Mouse (Mus musculus) monocyte, adult 2 months (primary cell): ENCODE measurements around the gene Adamts12.

Source experiments
- DNase-seq, 2 experiments: peaks; one replicate each; pipeline ENCODE4 v3.0.0; 2022; ENCODE audit warnings: low spot score in 2 of 2, low read depth in 1 of 2

Gene Adamts12

DNA sequence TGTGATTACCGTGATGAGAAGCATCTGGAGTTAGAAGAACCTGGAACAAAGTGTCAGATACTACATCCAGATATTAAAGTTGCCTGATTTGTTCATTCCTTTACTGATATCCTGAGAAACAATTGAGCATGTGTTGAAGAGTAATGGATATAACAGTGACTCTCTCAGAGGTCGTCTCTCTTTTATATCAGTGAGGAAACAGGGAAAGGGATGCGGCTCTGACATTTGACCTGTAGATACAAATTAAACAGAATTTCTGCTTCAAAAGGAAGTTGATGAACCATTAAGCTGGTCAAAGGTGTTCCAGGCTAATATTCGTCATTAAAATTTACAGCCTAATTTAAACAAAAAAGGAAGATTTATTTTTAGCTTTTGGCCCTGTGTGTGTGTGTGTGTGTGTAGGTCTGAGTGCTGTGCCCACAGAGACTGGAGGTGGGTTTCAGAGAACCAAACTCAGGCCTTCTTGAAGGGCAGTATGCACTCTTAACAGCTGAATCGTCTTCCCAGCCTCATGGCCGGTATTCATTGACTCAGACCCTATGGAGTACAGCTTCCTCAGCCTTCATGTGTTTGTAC, 216.2 kb downstream of the Adamts12 start:
- no peak for DNase-seq

DNA sequence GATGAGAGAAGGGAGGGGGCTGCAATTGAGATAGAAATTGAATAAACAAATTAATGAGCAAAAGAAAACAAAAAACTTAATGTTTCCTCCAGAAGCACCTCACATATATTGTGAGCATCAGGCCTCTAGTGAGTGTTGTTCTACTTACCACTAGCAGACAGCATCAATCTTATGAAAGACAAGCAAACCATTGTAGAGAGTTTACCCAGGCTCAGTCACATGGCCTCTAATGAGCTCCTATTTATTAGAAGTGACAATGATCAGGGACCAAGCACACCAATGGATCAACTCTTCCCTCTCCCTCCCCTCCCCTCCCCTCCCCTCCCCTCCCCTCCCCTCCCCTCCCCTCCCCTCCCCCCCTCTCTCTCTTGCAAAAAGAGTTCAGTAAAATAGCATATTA, 218.6 kb downstream of the Adamts12 start:
- no peak for DNase-seq

DNA sequence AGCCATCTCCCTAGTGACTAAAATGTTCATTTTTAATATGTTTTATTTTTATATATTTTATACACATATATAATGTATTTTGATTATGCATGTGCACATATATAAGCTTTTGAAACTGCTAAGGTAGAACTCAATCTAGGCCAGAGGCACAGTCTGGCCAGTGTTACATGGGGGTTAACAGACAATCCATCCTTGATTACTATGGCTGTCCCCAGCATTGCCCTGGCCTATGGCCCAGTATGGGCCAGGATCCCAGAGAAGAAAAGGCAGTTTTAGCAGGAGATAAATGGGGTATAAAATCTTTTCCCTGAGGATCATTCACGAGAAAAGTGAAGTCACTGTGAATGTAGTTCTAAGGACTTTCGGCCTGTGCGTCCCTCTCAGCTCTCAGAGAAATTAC, 223.2 kb downstream of the Adamts12 start:
- DNase-seq = no peak

DNA sequence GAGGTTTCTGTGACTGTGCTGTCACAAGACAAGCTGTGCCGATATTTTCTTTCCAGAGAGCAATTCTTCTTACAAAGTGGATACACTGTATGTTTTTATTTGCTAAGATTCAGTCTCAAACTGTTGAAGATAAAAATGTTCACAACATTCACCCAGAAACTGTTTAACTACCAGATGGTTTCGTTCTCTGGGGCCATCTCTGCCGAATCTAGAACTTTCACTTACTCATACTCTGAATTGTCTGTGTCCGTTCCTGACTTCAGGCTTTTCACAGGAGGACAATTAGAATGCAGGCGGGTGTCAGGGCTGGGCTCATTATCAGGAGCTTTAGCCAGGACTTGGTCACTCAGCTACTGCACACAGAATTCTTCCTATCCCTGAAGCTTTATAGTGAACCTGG, 227.7 kb downstream of the Adamts12 start:
- no peak for DNase-seq

DNA sequence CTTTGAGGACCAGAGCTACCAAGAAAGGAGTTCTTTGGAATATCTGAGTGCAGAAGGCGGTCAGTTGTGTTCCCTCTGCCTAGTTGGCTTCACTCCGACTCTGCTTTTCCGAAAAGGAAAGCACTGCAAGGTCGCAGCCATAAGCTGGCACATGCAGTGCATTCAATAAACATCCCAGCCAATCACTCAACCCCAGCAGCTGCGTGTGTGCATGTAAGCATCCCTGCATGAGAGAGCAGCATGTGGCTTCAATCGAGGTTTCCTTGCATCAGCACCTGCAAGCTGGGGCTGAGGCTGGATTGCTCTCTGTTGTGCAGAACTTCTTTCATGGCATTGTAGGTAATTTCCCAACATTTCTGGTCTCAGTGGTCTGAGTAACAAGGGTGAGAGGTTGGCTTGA, 230.4 kb downstream of the Adamts12 start:
- no peak for DNase-seq

DNA sequence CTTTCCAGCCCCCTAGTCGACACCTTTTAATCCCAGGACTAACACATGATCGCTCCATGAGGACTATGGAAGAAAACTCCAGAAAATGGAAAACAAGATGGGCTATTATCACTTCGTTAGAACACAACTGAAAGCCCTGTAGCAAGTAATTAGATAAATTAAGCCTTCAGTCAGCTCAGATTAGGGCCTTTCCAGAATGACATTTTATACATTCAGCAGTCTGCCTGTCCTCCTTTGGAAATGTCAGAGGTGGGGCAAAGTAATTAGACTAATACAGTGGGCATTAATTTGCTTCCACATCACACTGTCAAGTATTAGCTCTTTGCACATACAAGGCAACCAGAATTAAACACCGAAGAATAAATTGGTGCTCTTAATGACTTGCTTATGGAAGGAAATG, 233.4 kb downstream of the Adamts12 start:
- DNase-seq = no peak

DNA sequence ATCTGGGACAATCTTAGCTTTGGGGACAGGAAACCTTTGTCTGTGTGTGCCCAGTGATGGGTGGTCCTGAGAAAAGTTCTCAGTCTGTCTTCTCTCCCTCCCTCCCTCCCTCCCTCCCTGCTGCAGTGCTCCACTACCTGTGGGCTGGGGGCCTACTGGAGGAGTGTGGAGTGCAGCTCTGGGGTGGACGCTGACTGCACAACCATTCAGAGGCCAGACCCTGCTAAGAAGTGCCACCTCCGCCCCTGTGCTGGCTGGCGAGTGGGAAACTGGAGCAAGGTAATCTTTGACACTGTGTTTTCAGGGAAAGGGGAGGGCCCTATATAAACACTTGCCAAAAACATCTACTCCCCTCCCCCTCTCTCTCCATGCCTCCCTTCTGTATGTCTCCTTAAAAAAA, 252.5 kb downstream of the Adamts12 start:
- no peak for DNase-seq

DNA sequence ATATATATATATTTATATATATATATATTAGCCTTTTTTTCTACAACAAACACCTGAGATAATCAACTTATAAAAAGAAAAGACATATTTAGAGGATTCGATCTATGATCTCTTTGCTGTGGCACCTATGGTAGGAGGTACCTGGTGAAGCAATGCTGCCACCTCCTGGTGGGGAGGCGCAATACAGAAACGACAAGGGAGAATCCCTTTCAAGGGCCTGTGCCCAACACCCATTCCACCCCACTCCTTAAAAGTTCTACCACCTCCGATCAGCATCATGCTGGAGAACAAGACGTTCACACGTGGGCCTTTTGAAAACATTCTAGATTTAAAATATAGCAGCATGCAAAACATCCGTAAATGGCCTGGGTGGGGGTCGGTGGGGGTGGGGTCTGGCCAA, 255.9 kb downstream of the Adamts12 start:
- DNase-seq = no peak

DNA sequence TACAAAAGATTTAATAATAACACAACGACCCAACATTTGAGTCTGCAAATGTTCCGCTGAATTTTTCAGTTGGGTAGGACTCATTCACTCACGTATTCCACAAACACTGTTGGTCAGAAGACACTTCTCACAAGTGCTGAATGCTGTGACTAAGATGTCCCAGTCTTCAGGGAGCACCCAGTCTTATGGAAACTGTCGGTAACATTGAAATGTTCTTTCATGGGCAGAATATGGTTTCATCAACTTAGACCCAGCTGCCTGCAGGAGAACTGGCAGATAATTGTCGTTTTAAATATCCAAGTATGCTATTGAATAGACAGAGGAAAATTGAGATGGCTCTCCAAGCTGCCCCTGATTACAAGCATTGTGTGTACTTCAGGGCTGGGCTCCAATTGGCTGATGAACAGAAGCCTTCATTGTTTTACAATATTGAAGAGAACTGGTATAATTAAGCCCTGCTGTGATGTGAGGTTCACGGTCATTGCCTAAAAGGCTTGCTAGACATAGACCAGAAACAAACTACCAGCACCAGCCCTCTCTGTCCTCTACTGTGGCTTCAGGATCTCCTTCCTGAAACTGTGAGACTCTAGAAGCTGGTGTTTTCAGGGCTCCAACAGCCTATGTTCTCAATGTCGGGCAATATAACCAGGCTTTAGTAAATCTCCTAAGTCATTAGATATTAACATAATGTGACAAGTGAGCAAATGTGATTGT, 275.0 kb downstream of the Adamts12 start:
- no peak for DNase-seq

DNA sequence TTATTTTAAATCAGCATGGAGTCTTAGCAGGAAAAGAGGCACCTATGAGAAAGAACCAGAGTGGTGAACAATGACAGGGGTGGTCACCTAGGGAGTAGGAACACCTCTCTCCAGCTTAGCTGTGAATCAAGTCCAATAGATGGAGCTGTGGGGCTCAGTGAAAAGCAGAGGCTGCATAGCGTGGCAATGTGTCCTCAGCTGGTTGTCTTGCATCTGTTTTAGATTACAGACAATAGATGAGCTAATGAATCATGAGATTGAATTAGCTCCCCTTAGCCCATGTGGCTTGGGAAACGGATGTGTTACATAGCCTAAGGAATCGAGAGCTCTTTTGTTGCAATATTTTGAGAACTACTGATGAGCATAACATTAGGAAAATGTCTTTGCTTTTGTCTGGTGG, 291.3 kb downstream of the Adamts12 start:
- DNase-seq = no peak

DNA sequence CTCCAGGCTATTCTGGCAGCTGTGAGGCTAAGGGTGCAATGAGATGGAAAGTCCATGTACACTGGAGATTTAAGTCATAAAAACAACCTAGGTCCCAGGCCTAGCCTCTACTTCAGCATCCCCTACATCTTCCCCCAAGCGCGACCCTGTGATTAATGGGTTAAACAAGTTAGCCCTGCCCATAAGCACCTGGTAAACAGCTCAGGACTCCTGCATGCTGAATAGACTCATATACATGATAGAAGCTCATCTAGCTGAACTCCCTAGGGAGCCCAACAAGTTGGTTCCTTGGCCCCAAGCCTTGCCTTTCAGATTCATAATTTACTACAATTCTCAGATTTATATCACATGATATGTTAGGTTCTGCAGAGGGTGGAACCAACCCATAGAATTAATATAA, 292.9 kb downstream of the Adamts12 start:
- DNase-seq = no peak

DNA sequence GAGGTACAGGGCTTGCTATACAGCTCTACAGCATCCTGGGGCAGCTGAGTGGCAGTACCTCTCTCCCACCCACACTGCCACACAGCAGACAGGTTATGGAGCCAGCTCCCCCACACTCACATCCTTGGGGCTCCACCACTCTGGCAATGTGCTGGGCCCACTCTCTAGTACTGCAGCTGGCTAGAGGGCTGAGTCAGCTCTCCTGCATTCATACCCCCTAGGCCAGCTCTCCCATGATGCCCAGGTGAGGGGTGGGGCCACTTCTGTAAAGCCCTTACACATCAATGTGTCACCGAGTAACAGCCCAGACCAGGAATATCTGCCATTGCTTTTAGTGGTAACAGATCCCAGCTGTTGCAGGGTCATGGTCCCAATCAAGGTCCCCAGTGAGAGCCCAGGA, 296.3 kb downstream of the Adamts12 start:
- no peak for DNase-seq

DNA sequence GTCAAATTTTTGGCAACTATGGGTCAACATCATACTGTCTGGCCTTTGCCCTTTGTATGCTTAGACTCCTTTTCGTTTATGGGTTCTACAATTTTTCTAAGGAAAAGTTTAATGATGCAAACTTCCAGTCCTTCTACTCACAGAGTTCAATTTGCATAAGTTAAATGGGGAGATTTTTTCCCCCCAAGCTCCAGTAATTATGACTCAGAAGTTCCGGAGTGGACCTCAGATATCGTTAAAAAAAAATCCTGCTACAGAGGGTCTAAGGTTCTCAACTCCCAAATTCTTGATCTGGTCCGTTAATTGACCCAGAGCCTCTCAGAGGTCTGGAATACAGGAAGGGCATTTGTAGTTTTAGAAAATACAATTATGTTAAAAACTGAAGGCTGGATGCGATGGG, 297.2 kb downstream of the Adamts12 start:
- DNase-seq = no peak

DNA sequence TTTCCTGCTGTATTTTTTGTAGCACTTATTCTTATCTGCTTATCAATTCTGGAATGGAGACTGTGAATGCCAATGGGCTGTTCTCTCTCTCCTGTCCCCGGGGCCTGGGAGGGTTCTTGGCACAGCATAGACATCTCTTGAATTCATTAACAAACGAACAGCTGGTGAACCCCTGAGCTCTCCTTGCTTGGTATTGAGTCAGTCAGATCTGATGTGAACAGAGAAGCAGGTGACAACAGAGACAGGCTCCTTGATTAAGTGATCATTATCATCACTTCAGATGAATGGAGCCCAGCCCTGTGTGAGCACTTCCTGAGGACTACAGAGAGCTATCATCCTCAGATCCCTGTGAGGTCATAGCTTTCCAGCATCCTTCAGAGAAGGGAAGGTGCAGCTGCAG, 299.5 kb downstream of the Adamts12 start:
- DNase-seq = no peak

DNA sequence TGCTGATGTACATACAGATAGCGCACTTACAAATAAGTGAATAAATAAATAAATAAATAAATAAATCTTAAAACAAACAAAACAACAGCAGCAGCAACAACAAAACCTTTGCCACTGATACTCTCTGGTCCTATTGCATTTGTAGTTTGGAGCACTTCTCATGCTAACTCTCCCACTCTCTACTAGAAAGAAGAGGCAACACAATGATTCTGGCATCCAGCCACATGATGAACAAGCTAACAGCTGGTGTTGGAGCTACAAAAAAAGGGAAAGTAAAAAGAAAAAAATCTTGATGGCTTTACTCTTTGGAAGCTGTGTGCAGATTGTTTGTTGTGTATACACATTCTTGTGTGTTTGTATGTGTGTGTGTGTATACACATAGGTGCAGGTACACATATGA, 300.2 kb downstream of the Adamts12 start:
- DNase-seq = no peak

DNA sequence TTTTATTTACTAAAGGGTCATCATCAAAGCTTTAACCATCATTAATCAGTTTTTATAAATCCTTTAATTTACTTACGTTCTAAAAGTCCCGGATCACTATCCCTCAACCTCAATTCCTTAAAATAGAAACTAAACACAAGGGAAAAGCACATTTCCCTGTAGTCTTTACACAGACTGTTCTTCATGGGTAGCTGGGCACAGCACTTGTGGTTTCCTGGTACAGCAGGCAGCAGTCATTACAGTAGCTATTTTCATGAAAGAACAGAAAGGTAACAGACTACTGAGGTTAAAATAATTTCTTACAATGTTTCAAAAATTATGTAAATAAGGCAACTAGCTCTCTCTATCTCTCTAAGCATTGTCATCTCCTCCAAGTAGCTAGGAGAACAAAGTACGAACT, 305.0 kb downstream of the Adamts12 start:
- no peak for DNase-seq

DNA sequence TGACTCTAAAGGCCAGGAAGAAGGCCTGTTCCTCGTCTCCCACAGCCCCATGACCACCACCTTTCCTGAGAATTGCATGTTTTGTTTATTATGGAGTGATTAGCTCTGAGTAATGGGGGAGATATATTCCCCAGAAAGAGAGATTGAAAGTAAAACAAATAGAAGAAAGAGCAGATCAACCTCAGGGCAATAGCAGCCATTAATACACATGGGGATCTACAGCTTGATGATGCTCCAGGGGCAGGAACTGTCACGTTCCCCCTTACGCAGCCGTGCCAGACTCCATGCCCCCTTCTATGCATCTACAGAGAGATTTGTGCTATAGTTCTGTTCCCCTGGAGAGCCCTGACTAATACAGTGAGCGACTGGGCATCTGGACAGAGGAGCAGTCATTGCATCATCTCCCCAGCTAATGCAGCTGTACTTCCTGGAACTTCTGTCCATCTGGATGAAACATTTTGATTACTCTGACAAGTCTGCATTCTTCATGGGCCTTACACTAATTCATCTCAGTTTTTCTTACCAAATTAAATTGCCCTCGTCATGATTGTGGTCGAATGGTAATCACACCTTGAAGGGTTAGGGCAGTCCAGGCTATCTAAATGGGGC, 306.0 kb downstream of the Adamts12 start:
- no peak for DNase-seq

DNA sequence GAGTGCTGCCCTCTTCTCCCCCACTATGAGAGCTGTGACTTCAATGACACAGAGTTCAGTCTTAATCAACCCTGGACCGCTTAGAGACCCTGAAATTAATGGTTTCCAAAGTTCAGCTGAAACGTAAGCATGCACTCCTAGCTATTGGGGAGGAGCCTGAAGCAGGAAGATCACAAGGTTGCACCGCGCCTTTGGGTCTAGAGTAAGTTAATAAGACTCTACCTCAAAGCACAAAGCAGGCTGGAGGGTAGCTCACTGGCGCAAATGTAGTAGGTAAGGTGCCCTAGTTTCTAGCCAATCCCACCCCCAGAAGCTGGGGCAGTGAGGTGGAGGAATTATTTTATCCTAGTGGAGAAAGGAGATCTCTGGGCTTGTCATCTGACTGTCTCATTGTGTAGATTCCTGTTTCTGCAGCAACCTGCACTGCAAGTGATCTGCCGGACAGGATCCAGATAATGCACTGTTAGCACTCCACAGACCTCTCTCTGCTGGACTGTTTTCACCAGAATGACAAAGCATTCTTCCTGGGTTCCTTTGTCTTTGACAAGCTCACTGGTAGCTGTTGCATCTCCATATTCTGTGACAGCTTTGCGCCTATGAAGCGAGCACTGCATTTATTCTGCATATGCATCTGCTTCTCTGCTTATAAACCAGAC, 315.0 kb downstream of the Adamts12 start:
- DNase-seq = no peak

DNA sequence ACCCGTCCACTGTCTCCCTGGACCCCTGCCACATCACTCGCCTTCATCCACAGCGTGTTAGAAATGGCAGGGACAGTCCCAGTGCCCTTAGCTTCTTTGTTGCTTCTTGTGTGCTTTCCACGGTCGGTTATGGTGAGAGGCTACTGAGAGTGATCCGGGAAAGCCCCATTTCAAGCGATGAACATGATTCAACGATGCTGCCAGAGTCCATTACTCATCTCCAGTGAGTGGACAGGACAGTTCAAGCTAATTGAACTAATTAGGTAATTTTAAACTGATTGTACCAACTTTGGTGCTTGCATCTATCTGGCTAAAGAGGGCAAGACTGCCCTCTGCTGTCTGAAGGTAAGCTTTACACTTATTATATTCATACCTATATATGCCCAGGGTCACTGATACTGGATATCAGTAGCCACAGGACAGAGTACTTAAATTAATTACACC, 315.5 kb downstream of the Adamts12 start:
- DNase-seq = no peak

DNA sequence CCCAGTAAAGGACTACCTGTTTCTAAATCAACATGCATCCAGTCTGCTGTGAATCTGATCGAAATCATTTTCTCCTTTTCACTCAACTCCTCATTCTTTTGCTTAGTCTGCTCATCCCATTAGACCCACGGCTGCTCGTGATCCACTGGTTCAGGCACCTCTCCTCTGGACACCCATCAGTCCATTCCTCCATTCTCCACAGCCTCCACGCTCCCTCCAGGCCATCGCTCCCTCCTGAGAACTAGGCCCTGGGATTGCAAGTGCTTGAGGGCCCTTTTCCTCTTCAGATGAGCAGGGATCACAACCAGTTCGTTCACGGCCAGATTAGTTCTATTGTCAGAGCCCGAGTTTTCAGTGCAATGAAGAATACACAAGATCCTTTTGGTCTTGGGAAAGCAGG, 316.0 kb downstream of the Adamts12 start:
- no peak for DNase-seq

DNA sequence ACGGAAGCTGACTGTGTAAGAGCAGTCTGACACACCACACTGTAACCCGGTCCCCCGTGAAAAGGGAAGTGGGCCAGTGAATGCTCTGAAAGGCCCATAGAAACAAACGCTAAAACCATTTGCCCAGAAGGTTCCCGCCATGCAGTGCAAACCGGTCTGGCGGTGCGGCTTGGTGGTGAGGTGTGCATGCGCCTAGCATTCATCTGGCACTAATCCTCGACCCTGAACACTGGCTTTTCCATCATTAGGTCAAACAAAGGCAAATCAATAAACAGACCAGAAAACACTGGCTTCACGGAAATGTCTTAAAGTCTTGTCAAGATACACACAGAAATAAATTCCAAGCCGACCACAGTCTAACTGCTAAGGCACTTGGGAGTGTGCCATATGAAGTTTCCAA, 318.0 kb downstream of the Adamts12 start:
- DNase-seq = no peak

DNA sequence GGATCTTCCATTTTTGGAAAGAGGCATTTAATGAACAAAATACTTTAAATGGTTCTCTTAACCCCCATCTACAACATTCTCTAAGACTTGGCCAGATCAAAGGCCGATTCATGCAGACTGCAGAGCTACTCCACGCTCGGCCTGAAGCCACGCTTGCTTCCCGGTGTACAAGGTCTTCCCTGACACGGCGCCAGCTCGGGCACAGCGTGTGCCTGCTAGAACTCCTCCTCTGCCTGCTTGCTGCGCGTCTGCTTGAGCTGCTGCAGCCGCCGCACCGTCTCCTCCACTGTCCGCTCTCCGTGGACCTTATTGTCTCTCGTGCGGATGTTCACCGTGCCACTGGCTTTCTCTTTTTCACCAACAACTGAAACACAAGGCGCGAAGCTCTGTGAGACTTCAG, 319.2 kb downstream of the Adamts12 start:
- no peak for DNase-seq
